Mouse (Mus musculus) ES-CJ7 (cell line): ENCODE measurements at regions not wholly inside any gene's neighbourhood (a gene's known extent, or its start where the extent isn't known, plus 50 kb on each side); places are given as distances from the start of the nearest gene placed in this dataset.
A peak's percentile ranks its signal among the peaks of the same experiment; 100 is the strongest.

Source experiments
- DNase-seq: peaks from one replicate; pipeline ENCODE4 v3.0.0; 2011; ENCODE audit warnings: low read depth, low spot score

DNA sequence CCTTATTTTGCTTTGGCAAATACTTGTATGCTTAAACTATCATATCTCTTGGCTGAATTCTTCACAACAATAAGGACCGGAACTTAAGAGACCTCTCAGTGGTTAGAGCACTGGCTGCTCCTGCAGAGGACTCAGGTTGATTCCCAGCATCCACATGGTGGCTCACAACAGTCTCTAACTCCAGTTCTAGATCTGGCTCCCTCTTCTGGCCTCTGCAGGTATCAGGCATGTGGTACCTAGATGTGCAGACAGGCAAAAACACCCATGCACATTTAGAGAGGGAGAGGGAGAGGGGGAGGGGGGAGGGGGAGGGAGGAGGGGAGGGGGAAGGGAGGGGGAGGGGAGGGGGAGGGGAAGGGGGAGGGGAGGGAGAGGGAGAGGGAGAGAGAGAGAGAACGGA lies 80.0 kb upstream of the Sfswap start:
- DNase-seq, result peak; percentile 80

DNA sequence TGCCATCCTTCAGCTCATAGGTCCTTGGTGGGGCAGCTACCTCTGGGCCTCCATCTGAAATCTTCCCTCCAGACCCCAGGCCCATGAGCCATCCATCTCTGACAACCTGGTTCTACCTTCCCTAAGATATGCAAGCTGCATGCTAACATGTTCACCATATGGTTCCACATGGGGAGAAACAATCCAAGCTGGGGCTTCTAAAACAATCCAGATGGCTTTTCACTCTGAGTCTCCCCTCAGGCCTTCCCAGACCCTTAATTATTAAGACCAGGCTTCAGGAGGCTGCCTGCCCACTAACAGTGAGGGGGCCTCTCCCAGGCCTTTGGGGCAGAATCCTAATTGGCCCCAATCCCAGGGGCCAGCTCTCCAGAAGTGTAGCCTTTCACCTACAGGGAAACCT lies 71.1 kb upstream of the Sfswap start:
- DNase-seq, result no peak

DNA sequence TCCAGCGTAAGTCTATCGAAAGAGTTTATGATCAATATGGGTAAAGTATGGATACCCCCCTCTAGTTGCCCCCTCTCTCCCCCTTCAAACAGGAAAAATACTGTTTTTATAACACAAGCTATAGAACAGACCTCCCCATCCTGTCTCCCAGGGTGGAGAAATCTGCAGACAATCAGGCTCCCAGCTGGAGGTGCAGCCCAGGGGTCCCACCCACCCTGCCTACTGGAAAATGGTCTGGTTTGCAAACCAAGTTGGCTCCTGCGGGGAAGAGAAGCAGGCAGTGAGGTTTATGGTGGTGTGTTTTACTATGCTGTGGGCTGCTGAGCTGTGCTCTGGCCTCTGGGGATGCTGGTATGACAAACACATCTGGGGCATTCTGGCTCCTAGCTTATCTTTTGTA lies 70.7 kb upstream of the Sfswap start:
- no peak for DNase-seq

DNA sequence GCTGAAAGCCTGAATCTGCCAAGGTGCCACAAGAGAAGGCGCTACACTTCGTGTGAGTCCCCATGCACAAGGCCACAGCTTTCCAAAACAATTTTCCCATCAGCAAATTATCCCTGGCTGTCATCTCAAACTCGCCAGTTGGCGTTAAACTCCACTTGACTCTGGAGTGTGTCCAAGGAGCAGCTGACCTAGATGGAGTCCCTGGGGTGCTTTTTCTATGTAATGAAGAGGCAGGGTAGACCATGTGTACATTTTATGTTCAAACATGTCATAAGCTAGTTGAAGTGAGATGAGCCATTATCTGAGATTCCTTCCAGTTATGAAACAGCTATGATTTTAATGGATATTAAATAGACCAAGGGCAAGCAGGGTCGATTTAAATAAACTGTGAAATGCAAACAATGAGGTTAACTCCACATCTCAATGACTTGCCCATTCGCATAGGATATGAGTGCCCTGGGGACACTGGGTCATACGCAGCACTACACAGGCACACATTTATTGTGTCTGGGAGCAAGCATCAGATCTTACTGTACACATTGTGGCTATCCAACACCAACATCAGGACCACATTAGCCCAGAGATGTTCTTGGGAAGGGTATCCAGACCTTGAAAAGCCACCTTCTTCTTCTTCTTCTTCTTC lies 51.0 kb upstream of the Sfswap start:
- no peak for DNase-seq
